Mouse (Mus musculus) erythroblast, embryonic 14.5 days (primary cell): ENCODE measurements around the gene Ung.

Experiments used
- GATA1 ChIP-seq: IDR thresholded peaks from 2 replicates; pipeline ENCODE4 v1.6.1; 2012; ENCODE audit warnings: low read length, inconsistent platforms, mixed read lengths
- TAL1 ChIP-seq: IDR thresholded peaks from 3 replicates; pipeline ENCODE4 v1.6.1; 2012; ENCODE audit warnings: low read length, inconsistent platforms, mixed read lengths

DNA sequence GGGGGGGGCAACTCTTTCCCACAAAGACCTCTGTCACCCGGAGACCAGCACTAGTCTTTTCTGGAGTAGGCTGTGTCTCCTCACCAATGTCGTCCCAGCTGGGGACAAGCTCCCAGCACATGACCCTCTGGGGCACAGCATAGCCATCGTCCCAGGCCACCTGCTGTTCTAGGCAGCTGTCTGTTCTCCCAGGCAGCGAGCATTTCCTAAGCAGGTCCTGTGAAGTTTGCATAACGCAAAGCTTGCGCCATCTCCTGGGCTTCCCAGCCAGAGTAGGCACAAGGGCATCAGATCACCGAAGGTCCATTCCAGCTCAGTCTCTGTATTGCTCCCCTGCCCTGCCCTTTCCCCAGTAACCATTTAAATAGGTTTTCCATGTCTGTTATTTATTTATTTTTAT, 27.1 kb downstream of the Ung start:
- TF ChIP-seq TAL1: no peak
- TF ChIP-seq GATA1: no peak
